Mouse (Mus musculus) megakaryocyte, embryonic 14.5 days (primary cell): ENCODE results near the gene Ctdsp2. TPM values are rescaled to one million over a fixed set of nuclear protein-coding genes. Genes with fewer than 3 reads are reported as not detected.
A peak's percentile ranks its signal among the peaks of the same experiment; 100 is the strongest.

Experiments
- H3K27me3 ChIP-seq: replicated peaks from 2 replicates; pipeline ENCODE3; 2012; ENCODE audit warnings: inconsistent platforms
- H3K36me3 ChIP-seq: replicated peaks from 2 replicates; pipeline ENCODE3; 2012; ENCODE audit warnings: low read length, inconsistent platforms, mixed read lengths
- H3K4me1 ChIP-seq: 2 replicates; pipeline ENCODE4 v1.6.1; 2012; ENCODE audit warnings: inconsistent platforms
- H3K4me3 ChIP-seq: replicated peaks from 2 replicates; pipeline ENCODE3; 2012; ENCODE audit warnings: moderate library complexity, mild to moderate bottlenecking, inconsistent platforms
- H3K9me3 ChIP-seq: 2 replicates; pipeline ENCODE4 v1.6.1; 2012; ENCODE audit warnings: inconsistent platforms
- FLI1 ChIP-seq: IDR thresholded peaks from 2 replicates; pipeline ENCODE4 v1.6.1; 2012; ENCODE audit warnings: low read length, inconsistent platforms, mixed read lengths
- GATA1 ChIP-seq: IDR thresholded peaks from 3 replicates; pipeline ENCODE4 v1.6.1; 2012; ENCODE audit warnings: mixed read lengths, low read length, inconsistent platforms, borderline replicate concordance
- polyA plus RNA-seq: library from polyadenylated mRNA; stranded (reverse); fragments of >175 nt; gene quantifications from 2 replicates; pipeline ENCODE4 v1.2.3, GENCODE M21; 2012; ENCODE audit warnings: low replicate concordance; ENCODE audit not compliant: insufficient read depth

Gene Ctdsp2
- polyA plus RNA-seq, 1 experiment: 27.8 TPM

GRCm38 (mm10) chr10:126987183-126988118, 8.9 kb downstream of the Ctdsp2 start:
- H3K4me3 ChIP-seq: peak overlapping the region; percentile 81
- no peaks in the 10 kb centered on the region for H3K27me3 ChIP-seq
- peaks cover 79% of the 10 kb centered on the region for H3K36me3 ChIP-seq
- no peaks in the 10 kb centered on the region for H3K9me3 ChIP-seq
- no peak for TF ChIP-seq FLI1
- TF ChIP-seq GATA1: no peak
- peaks cover 99% of the 10 kb centered on the region for H3K4me1 ChIP-seq

- peaks cover 93% of the 10 kb centered on the region for H3K4me1 ChIP-seq
- no peaks in the 10 kb centered on the region for H3K27me3 ChIP-seq
- no peaks in the 10 kb centered on the region for H3K9me3 ChIP-seq
- TF ChIP-seq FLI1 (no peak), GATA1 (no peak)
- H3K4me3 ChIP-seq: peak overlapping the region; percentile 80
- H3K36me3 ChIP-seq: peaks cover 79% of the 10 kb centered on the region
Observed at GRCm38 (mm10) chr10:126988513-126989165, 10.1 kb downstream of the Ctdsp2 start.

- peaks cover 85% of the 10 kb centered on the region for H3K4me1 ChIP-seq
- peak overlapping the region; percentile 21 for H3K4me3 ChIP-seq
- no peaks in the 10 kb centered on the region for H3K9me3 ChIP-seq
- peaks cover 81% of the 10 kb centered on the region for H3K36me3 ChIP-seq
- TF ChIP-seq GATA1 (no peak), FLI1 (no peak)
- H3K27me3 ChIP-seq: no peaks in the 10 kb centered on the region
Observed at GRCm38 (mm10) chr10:126990313-126991056, 12.0 kb downstream of the Ctdsp2 start.

GRCm38 (mm10) chr10:126991676-126992075, 13.2 kb downstream of the Ctdsp2 start:
- peaks cover 77% of the 10 kb centered on the region for H3K36me3 ChIP-seq
- no peaks in the 10 kb centered on the region for H3K9me3 ChIP-seq
- no peaks in the 10 kb centered on the region for H3K27me3 ChIP-seq
- H3K4me1 ChIP-seq: peaks cover 75% of the 10 kb centered on the region
- no peak for TF ChIP-seq GATA1
- no peak for TF ChIP-seq FLI1
- no peak overlapping the region for H3K4me3 ChIP-seq

GRCm38 (mm10) chr10:126993621-126994020, 15.1 kb downstream of the Ctdsp2 start:
- H3K4me3 ChIP-seq: peak overlapping the region; percentile 38
- no peaks in the 10 kb centered on the region for H3K9me3 ChIP-seq
- peaks cover 77% of the 10 kb centered on the region for H3K36me3 ChIP-seq
- H3K27me3 ChIP-seq: no peaks in the 10 kb centered on the region
- TF ChIP-seq FLI1 (no peak), GATA1 (no peak)
- H3K4me1 ChIP-seq: peaks cover 59% of the 10 kb centered on the region

GRCm38 (mm10) chr10:126997340-126998113, 19.0 kb downstream of the Ctdsp2 start:
- Histone ChIP-seq H3K27me3 (no peaks in the 10 kb centered on the region), H3K4me1 (peaks cover 57% of the 10 kb centered on the region), H3K4me3 (no peak overlapping the region), H3K36me3 (peaks cover 75% of the 10 kb centered on the region), H3K9me3 (no peaks in the 10 kb centered on the region)
- TF ChIP-seq FLI1: no peak
- no peak for TF ChIP-seq GATA1

GRCm38 (mm10) chr10:127000529-127000928, 22.0 kb downstream of the Ctdsp2 start, which contains the start of gene Avil:
Gene Avil, plus strand, starts transcription at chr10:127000709.
- no peak within 1 kb of the TSS for H3K4me3 ChIP-seq
- H3K27me3 ChIP-seq: peaks cover 16% of the 10 kb centered on the region
- no peaks in the 10 kb centered on the region for H3K9me3 ChIP-seq
- TF ChIP-seq FLI1: no peak
- TF ChIP-seq GATA1: no peak
- peaks cover 61% of the 10 kb centered on the region for H3K4me1 ChIP-seq
- peaks cover 45% of the 10 kb centered on the region for H3K36me3 ChIP-seq

GRCm38 (mm10) chr10:127001297-127001696, 22.8 kb downstream of the Ctdsp2 start:
- H3K9me3 ChIP-seq: no peaks in the 10 kb centered on the region
- peaks cover 38% of the 10 kb centered on the region for H3K36me3 ChIP-seq
- H3K4me3 ChIP-seq: no peak overlapping the region
- peaks cover 59% of the 10 kb centered on the region for H3K4me1 ChIP-seq
- TF ChIP-seq GATA1: no peak
- H3K27me3 ChIP-seq: peaks cover 19% of the 10 kb centered on the region

- peaks cover 59% of the 10 kb centered on the region for H3K4me1 ChIP-seq
- TF ChIP-seq FLI1 (no peak), GATA1 (no peak)
- H3K36me3 ChIP-seq: peaks cover 38% of the 10 kb centered on the region
- no peaks in the 10 kb centered on the region for H3K9me3 ChIP-seq
- H3K4me3 ChIP-seq: no peak overlapping the region
- H3K27me3 ChIP-seq: peaks cover 25% of the 10 kb centered on the region
Observed at GRCm38 (mm10) chr10:127002056-127002455, 23.5 kb downstream of the Ctdsp2 start.
